Mouse (Mus musculus) thymus, adult 18-20 months (tissue): Measurements from ENCODE around the gene Zfp691.

Experiments
- DNase-seq, 2 experiments: peaks; one replicate each; pipeline ENCODE4 v3.0.0; 2022; ENCODE audit warnings: mixed read lengths in 2 of 2

The Zfp691 gene

DNA sequence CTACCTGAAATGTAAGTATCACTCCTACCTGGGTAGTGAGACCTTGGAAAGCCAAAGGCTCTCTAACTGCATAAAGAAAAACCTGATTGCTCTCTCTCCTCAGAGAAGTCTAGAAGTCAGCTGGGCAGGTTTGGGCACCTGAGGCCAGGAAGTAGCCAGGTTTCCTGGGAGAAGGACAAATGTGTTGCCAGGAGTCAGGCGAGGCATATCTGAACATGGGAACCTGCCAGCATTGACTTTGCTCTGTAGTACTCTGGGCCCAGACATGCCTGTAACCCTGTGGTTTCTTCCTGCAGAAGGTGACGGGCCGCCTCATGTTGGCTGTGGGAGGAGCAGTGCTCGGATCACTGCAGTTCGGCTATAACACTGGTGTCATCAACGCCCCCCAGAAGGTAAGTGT is 53.9 kb downstream of the Zfp691 start:
- DNase-seq: no peak
